Mouse (Mus musculus) adipocyte (in vitro differentiated cells): ENCODE data around the gene Usp2.

ENCODE experiments used
- DNase-seq: peaks from one replicate; pipeline ENCODE4 v3.0.0-alpha.2; 2016; ENCODE audit warnings: low spot score

The Usp2 gene

DNA sequence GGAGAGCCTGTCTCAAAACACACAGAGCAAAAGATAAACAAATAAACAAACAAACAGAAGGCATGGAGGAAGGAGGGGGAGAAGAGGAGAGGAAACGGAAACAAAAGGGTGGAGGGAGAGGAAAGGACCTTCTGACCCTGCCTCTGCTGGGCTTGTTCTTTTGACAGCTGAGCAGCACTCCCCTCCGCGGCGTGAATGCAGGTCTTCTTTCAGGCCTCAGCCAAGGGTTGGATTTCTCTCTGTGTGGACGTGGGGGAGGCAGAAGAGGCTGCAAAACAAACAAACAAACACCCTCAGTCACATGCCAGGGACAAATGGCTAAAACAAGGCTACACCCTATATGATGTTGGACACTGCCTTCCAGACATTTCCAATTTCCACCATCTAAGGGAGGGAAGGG, 58.2 kb downstream of the Usp2 start:
- no peak for DNase-seq

DNA sequence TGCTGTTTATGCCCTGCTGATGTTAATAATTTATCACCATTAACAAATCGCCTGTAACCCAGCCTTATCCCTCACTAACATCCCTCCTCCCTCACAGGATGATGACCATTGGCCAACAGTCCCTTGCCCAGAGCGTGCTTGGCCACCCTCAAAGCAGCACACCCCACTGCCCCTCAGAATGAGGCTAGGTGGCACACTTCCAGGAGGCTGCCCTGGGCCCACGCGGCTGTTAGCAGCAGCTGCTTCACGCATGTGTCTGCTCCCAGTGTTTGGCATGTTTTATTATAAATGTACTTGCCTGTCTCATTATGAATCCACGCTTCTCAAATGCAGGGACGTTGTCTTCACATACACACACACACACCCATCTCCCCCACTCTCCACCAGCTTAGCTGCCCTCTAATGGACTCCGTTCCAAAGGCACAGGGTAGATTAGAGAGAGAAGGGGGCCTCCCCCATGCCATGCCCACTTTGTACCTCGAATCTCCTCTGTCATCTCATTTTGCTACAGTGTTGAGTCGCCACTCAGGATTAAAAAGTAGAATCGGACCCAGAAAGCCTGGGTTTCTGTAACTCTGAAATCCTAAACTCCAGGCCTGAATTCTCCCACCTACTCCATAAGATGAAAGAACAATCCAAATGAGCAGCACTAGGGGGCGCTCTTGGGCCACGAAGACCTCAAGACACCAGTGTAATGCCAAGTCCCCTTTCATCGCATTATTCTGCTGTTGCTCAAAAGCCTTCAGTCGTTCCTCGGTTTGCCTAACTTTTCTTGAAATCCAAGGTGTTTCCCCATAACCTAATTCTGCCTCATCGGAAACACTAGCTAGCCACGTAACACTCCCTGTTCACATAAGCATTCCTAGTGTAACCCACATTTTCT, 59.0 kb downstream of the Usp2 start:
- peak; percentile 97 for DNase-seq

DNA sequence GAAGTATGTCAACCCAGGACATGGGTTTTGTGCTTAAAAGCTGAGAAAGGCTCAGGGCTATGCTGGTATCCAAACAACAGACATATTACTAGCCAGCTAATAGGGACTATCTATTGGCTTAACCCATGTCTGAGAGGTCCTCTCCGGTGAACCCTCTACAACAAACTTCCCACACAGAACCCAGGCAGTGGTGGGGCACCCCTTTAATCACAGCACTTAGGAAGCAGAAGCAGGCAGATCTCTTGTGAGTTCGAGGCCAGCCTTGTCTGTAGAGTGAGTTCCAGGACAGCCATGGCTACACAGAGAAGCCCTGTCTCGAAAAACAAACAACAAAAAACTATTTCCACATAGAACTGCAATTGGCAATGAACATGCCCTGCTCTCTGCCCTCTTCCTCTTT, 59.9 kb downstream of the Usp2 start:
- no peak for DNase-seq

DNA sequence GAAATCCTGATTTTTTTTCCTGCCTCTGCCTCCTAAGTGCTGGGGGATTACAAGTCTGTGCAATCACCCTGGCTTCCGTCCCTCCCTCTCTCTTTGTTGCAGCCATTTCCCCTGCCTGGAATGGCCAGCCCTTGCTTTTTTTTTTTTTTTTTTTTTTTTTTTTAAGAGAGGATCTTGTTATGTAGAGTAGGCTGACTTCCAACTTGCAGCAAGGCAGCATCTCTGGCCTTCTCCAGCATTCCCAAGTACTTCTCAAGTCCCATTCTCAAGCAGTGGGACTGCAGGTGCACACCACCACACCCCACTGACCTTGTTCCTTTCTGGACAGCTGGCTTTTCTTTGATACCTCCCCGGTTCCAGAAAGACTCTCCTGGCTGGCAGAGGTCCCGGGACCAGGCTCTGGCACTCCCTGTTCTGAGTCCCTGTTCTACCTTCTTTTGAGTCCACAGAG, 60.6 kb downstream of the Usp2 start:
- DNase-seq: no peak

DNA sequence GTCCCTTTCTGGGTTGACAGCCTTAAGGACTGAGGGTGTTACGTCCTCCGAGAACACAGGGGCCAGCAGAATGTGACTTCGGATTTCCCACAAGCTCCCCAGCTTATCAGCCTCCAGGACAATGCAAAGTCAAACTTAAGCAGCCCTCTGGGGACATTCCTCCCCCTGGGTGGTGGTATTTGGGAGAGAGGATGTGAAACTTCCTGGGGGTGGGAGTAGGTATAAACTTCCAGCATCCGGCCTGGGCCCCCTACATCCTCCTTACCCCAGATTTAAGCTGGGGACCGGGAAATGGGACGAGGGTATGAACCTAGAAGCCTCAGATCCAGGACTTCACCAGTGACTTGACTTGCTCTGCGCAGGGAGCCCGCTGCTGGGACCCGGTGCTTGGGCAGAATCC, 62.8 kb downstream of the Usp2 start:
- no peak for DNase-seq

DNA sequence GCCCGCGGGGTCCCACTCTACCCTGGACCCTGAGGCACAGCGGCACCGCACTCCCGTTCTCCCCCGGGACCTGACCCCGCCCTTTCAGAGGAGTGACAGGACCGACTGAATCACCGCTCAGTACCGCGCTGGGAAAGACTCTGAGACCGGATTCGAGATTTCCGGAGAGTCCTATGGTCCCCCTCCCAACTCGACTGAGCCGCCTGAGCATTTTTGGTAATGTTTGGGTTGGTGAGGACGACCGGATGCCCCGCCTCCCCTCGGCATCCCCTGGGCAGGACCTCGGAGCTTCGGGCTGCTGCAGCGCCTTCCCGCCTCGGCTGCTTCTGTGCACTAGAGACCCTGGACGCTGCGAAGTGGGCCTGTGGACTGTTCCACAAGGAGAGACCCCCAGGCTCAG, 63.2 kb downstream of the Usp2 start:
- no peak for DNase-seq

DNA sequence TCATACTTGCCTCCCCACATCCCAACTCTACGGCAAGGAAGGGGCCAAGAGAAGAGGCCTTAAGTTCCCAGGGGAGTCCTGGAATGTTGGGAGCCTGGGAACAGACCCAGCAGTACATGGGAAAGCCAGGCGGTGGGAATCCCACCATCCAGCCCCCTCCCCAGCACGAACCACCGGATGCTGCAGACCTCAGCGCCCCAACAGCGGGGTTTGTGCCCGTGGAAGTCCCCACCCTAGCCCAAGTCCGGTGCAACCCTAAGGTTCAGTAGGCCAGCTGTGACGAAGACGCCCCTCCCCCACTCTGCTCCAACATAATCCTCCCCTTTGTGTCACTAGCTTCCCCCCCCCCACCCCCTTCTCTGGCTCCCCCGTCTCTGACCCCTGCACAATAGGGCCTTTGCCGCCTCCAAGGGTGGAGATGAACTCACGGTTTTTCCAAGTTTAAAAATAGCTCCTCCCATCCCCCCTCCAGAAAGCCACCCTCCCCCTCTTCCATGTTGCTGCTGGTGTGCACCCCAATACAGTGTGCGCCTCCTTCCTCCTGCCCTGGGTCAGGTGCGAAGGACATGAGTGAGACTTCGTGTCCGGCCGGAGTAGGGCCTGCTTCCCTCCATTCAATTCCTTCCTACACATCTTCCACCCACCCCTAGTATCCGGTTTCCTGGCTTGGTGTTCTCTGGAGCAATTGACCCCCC, 63.9 kb downstream of the Usp2 start:
- no peak for DNase-seq

DNA sequence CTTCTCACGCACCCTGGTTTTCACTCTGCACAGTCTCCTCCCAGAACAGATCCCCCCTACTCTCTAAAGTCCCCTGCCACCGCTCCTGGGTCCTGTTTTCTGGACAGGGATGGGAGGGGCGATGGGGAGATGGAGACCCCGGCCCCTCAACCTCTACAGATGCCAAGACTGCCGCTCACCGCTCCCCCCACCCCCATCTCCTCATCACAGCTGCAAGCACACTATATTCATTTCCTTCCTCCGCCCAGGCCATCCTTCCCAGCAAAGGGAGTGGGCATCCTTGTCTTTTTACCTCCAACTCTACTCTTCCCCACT, 64.4 kb downstream of the Usp2 start:
- no peak for DNase-seq

DNA sequence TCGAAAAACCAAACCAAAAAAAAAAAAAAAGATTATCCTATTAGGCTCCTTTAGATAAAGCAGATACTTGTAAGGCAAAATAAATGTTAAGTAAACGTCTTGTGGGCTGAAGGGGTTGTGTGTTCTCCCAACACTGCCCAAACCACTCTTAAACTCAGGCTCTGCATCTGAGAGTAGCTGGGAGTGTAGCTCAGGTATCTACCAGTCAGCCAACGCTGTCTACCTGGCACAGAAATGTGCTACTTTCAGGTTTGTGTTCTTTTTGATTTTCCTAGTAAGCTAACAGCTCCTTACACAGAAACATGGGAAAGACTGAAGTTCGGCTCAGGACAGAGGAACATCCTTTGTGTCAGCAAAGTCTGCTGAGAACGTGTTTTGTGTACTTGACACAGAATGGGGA, 65.4 kb downstream of the Usp2 start:
- DNase-seq: no peak

DNA sequence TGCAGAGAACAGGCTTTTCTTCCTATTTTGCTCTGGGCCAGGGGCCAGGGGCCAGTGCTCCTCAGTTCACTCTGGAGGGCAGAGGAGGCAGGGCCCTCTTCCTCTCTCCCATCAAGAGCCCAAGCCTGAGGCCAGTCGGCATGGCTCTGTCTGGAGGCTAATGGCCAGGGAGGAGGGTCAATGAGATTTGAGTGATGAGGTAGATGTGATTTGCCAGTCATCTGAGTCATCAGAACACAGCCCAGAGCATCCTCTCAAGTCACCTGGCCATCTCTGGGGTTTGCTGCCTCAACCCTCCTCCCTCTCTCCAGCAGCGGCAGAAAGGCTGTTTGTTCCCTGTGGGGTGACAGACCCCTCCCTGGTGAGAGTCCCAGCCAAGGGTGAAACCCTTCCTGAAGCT, 66.5 kb downstream of the Usp2 start:
- DNase-seq: no peak

DNA sequence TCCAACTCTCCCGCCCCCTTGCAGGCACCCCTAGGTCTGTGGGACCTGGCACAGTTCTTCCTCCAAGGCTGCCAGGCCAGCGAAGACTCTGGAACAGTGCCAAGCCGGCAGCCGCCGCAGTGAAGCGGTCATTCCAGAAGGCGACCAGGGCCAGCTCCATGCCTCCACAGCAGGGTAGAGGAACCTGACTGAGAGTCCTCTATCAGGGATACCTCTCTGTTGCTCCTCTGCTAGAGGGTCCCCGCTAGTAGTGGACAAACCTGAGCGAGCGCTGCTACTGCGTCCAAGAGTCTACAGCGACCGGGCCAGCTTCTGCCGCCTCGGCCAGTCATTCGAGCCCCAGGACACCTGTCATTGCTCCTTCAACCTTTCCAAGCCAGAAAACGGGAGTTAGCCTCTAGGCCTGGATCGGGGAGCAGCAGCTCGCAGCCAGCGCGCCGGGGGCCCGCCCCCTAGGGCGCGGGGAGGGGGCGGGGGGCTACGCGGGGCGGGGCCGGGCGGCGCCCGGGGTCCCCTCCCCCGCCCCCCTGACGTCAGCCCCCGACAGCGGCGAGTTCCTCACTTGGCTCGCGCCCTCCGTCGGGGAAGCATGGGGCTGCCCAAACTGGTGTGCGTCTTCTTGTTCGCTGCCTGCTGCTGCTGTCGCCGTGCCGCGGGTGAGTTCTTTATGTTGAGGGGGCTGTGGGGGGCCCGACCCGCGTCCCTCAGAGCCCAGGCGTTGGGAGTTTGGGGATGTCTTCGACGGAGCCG, 67.5 kb downstream of the Usp2 start, which contains the start of gene Mcam:
Mcam (plus strand) TSS at position 369 of the 750 bp plus-strand sequence.
- peak; percentile 61 for DNase-seq

DNA sequence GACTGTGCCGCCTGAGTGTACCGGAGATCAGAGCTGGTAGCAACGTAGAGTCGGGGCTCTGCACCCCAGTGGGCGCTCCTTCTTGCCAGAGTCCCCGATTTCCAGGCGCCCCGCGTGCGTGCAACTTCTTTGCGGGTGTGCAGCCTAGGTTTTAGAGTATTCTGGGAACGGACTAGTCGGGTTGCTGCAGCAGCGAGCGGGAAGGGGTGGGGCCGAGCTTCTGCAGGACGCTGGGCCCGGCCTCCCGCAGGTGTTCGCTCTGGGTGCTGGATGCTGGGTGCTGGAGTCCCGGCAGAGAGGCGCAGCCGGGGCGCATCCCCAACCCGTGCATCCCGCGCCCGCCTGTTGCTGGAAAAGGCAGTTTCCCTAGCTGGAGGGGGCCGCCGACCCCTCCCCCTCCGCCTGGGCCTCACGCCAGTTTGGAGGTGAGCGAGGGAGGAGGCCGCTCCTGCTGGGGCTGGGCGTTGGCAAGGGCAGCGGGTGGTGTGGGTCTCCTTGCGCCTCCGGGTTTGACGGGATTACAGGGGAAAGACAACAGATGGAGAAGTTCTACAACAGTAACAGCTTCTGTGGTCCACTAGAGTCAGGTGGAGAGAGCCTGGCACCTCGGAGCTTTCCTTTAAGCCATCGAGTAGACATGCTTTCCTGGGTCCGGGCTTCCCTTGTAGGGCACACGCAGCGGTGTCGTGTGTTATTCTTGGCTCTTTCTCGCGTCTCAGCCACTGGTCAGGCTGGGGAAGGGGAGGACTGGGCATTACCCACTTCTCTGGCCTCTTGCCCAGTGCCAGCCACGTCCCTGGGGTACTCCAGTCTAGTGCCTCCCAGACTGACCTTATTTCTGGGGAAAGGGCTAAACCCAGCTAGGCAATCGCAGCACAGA, 68.3 kb downstream of the Usp2 start:
- peak; percentile 94 for DNase-seq

DNA sequence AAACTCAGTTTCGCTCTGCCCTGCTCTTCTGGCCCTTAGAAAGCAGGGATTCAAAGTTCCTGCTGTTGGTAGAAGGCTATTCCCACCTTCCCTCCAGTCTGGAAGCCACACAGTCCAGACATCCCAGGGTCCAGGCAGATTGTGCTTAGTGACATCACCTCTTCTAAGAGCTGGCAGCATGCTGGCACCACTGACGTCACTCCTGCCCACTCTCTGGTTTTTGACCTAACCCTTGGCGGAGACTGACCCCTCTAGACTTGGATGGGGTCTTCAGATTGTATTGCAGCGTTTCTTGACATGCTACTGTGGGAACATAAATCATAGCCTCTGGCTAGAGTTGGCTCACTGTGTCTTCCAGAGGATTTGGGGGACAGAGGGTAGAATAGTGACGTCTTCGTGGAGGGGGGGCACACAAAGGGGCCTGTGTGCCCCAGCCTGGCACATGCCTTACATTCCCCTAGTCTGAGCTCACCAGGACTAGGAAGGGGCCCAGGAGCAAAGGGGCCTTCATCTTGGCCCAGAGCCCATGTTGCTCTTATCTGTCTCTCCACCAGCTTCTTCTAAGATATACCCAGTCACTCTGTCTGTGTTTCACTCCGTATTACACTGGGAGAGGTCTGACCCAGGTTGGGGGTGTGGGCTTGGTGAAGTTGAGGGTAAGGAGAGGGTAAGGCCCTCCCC, 69.0 kb downstream of the Usp2 start:
- DNase-seq: no peak

DNA sequence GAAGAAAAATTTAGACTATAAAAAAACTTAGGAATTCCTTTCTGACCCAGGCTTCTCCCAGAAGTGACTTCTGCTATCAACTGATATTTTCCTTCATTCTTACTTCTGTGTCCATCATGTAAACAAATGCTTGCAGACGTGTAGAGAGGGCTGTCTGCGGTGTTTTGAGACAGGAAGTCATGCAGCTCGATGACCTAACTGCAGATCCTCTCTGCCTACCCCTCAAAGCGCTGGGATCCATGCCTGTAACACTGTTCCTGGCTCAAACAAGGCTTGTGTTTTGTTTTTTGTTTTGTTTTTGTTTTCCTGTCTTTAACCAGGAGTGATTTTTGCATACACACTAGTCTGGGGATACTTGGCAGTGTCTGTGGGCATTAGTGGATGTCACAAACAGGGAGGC, 71.0 kb downstream of the Usp2 start:
- DNase-seq: no peak

DNA sequence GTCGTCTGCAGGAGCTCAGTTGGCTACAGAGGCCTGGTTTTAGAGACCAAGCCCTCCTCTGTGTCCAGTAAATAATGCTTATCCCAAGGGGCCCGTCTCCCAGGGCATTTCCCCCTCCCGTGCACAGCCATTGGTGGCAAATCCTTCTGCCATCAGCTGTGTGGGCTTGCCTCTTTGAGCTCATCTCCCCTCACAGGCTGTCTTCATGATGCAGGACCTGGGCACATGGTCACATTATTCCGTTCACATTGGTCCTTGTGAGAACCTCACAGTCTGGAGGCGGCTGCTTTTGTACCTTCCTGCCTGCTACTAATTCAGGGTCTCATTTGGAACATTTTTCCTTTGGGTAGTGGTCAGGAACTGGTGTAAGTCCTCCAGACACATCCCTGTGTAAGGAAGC, 75.1 kb downstream of the Usp2 start:
- DNase-seq: no peak

DNA sequence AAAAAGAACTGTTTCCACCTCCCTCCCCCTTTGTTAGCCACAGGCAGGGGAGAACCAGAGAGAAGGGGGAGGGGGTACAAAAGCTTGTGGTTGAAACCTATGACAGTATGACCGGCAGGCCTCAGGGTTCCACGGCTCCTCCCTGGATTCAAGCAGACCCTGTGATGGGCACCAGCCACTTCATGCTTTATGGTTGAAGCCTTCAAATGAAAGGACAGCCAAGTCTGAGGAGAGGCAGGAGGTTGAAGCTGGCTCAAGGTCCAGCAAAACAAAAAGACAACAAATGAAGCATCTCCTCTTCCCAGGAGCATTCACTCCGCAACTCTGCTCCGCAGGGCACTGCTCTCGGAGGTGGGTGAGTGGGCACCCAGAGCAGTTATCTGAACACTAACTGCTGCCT, 76.6 kb downstream of the Usp2 start:
- no peak for DNase-seq

DNA sequence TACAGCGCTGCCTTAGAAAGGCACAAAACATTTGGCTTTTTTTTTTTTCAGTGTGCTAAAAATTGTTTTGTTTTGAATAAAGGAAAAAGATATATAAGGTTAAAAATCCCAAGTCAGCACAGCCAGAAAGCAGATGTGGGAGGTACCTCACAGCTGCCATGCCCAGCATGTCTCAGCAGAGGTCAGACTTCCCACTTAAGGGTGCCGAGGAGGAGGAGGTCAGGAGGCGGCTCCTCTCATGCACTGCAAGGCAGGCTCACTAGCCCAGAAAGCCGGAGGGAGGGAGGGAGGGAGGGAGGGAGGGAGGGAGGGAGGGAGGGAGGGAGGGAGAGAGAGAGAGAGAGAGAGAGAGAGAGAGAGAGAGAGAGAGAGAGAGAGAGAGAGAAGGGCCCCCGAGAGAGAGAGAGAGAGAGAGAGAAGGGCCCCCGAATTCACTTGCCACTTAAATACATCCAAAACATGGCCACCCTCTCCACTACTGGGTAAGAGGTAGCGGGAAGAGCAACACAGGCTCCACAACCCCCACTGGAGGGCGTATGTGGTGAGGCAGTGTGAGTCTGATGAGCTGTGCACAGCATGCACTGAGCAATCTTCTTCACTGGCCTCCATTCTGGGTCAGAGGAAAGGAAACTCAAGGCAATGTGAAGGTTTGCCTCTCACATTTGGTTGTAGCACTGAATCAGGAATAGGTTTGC, 77.3 kb downstream of the Usp2 start:
- peak; percentile 68 for DNase-seq

DNA sequence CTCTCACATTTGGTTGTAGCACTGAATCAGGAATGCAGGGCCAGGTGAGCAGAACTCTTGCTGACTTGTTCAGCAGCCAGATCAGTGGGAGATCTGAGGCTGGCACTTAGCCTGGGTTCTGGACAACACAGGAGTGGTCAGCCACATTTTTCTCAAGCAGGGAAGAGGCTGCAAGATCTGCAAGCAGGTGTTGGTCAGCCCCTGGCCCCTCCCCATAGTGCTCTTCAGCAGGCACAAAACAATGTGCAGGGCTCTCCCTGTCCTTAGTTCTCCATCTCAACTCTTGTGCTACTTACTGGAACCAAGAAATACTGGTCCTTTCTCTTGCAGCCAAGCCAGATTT, 77.9 kb downstream of the Usp2 start:
- DNase-seq: no peak
